Mouse (Mus musculus) A20 (cell line): ENCODE results near the gene Nubpl.

Experiments
- DNase-seq: peaks from one replicate; pipeline ENCODE4 v3.0.0-alpha.2; 2011; ENCODE audit warnings: low read depth, low spot score

Nubpl gene

DNA sequence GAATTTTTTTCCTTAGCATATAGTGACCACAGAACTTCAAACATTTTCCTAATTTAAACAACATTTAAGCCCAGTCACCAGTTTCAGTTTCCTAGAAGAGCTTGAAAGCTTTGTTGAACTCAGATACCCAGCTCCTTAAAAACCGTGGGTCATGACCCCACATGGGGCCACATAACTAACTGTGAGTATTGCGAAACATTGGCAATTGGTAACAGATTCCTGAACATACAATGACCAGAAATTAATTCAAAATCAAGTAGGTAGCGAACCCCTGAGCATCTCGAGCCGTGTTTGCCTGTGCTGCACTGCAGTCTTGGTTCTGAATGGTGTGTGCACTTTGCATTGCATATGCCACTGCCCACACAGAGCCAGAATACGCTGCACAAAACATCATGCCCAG, 221.6 kb downstream of the Nubpl start:
- DNase-seq: no peak

GRCm38 (mm10) chr12:52328488-52328887, 231.0 kb downstream of the Nubpl start:
- DNase-seq: no peak

- no peak for DNase-seq
These were observed 237.7 kb downstream of the Nubpl start for GRCm38 (mm10) chr12:52335142-52335765.

GRCm38 (mm10) chr12:52338136-52338753, 240.7 kb downstream of the Nubpl start:
- no peak for DNase-seq

DNA sequence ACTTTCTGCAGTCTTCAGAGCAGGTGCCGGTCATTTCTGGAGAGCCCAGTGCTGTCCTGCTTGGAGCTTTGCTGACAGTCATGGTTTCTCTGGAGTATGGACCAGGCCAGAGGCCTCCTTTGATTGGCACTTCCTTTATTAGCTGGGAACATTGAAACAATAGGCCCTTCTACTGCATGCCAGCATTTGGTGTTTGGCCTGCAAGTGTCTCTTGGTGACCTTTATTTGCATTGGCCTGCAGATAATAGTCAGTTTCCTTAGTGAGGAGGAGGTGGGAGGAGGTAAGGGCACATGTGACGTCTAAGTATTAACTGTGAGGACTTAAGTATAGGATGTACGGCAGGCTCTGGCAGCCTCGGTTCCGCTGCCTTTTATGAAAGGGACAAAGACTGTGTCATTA, 249.1 kb downstream of the Nubpl start:
- DNase-seq: no peak

DNA sequence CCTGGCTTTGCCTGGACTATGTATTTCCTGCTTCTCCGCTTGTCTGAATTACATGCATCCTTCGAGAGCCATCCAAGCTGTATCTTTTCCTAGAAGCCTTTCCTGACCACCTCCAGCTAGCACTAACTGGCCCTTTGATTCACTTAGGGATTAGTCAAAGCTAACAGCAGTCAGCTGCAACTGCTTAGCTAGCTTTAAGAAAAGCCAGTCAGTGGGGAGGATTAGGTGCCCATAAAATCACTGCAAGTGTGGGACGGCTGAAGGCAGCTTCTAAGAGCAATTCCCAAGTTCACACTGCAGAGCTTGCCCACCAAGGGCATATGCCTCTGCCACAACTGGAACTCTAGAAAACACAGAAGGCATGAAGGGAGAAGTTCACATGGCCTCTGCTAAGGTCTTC, 252.7 kb downstream of the Nubpl start:
- DNase-seq: no peak

DNA sequence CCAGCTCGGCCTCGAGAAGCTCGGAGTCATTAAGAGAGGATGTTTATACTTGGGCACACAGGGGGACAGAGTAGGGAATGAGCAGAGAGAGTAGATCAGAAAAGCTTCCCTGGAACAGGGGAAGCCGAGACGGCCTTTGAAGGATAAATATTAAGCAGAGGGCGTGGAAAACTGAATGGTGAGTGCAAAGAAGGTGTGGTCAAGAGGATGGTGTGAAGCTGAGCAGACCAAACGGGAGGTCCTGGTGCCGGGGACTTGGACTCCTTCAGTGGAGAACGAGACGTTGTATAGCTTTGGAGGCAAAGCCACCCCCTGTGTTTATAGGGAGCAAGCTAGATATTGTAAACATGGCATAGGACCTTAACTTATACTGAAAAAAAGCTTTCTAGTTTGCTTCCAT, 261.9 kb downstream of the Nubpl start:
- DNase-seq: no peak

DNA sequence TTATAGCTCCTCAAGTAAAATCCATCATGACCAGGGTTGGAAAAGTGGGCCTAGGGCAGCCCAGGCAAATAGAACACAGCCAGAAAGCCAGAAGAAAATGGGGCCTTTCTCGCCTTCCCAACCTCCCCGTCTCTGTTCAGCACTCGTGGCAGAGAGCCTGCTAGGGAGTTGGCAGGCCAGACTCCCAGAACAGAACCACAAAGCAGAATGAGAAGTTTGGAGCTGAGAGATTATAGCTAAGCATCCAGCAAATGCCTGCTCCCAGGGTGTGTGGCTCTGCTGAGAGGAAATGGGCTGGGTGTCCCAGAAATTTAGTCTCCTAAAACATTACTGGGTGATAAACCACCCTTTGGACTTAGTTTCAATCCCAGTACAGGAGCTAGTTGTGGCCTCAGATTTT, 262.6 kb downstream of the Nubpl start:
- DNase-seq: no peak

GRCm38 (mm10) chr12:52361198-52361597, 263.7 kb downstream of the Nubpl start:
- no peak for DNase-seq
